Mouse (Mus musculus) heart, embryonic 11.5 days (tissue): ENCODE data around the gene Dpm1. TPM values are rescaled to one million over a fixed set of nuclear protein-coding genes. Genes with fewer than 3 reads are reported as not detected.

ENCODE experiments used
- ATAC-seq: fragments of 200-750 bp; cut with Nextera tagmentation; replicated peaks from 2 replicates; pipeline ENCODE4 v1.8.0; 2017; ENCODE audit warnings: moderate library complexity; ENCODE audit not compliant: insufficient number of reproducible peaks, low FRiP score, low TSS enrichment
- H3K27ac ChIP-seq: fragments of 300-500 bp; sonication (generic); 2 replicates; pipeline ENCODE4 v1.5.1; 2014; ENCODE audit warnings: mild to moderate bottlenecking, low read depth, low read length
- H3K27me3 ChIP-seq: fragments of 300-500 bp; sonication (generic); 2 replicates; pipeline ENCODE4 v1.6.1; 2014; ENCODE audit warnings: mild to moderate bottlenecking, low read length, mixed read lengths; ENCODE audit not compliant: control insufficient read depth, insufficient read depth
- H3K36me3 ChIP-seq: fragments of 300-500 bp; sonication (generic); 2 replicates; pipeline ENCODE4 v1.6.1; 2014; ENCODE audit warnings: mild to moderate bottlenecking, low read length, moderate library complexity, mixed read lengths; ENCODE audit not compliant: control insufficient read depth, insufficient read depth
- H3K4me1 ChIP-seq: fragments of 300-500 bp; sonication (generic); 2 replicates; pipeline ENCODE4 v1.6.1; 2014; ENCODE audit warnings: low read length; ENCODE audit not compliant: control insufficient read depth, insufficient read depth
- H3K4me2 ChIP-seq: fragments of 300-500 bp; sonication (generic); 2 replicates; pipeline ENCODE4 v1.6.1; 2014; ENCODE audit warnings: mild to moderate bottlenecking, moderate library complexity
- H3K4me3 ChIP-seq: fragments of 300-500 bp; sonication (generic); 2 replicates; pipeline ENCODE4 v1.5.1; 2014; ENCODE audit warnings: low read depth, low read length
- H3K9ac ChIP-seq: fragments of 300-500 bp; sonication (generic); 2 replicates; pipeline ENCODE4 v1.6.1; 2014; ENCODE audit warnings: mild to moderate bottlenecking, low read depth, low read length, moderate library complexity
- H3K9me3 ChIP-seq: fragments of 300-500 bp; sonication (generic); replicated peaks from 2 replicates; pipeline ENCODE4 v1.6.1; 2016; ENCODE audit warnings: low read length; ENCODE audit not compliant: control insufficient read depth
- WGBS: fragments of 180-500 bp; shearing (Covaris S2); extraction: QIAGEN DNeasy Blood & Tissue Kit; methylation state at CpG from one replicate; pipeline ENCODE4 v1.1.7; 2014; ENCODE audit not compliant: insufficient replicate concordance; 5-methylcytosine and 5-hydroxymethylcytosine counted together
- polyA plus RNA-seq: library from polyadenylated mRNA; unstranded; fragments of >200 nt; fragmentation: Nextera tagmentation; extraction: Ambion mirVana; gene quantifications from 2 replicates; pipeline ENCODE4 v1.2.1, GENCODE M21; 2014

The Dpm1 gene
- polyA plus RNA-seq, 1 experiment from 2014 or later: 85.1 TPM

DNA sequence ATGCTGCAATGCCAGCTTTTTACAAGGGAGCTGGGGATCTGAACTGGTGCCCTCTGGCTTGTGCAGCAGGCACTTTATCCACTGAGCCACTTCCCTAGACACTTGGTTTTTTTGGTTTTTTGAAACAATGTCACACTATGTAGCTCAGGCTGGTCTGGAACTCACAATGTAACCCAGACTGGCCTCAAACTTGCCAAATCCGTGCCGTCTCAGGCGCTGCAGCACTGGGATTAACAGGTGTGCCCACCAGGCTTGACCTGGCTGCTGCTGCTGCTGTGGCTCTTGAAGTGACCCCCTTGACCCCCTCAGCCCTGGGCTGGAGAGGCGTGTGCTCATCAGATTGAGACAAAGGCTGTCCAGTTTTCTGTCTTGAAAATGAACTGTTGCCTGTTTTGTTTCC, 7.9 kb upstream of the Dpm1 start:
- ATAC-seq: no peak
- Histone ChIP-seq H3K27me3 (0 out of 2 replicates have a peak, but pooled peaks cover 3% of the 10 kb centered on the region), H3K27ac (no peak overlapping the region), H3K4me3 (no peak overlapping the region), H3K4me1 (no peaks in the 10 kb centered on the region), H3K9me3 (peaks cover 4% of the 10 kb centered on the region; the same call in 1 of the 2 replicates), H3K36me3 (no peaks in the 10 kb centered on the region), H3K4me2 (no peak overlapping the region), H3K9ac (no peak overlapping the region)
- 85% methylated on average over 4 of the region's 4 CpGs for WGBS

GRCm38 (mm10) chr2:168233286-168233685, 2.9 kb upstream of the Dpm1 start:
- Histone ChIP-seq H3K4me2 (no peak overlapping the region), H3K9ac (no peak overlapping the region), H3K36me3 (no peaks in the 10 kb centered on the region), H3K4me3 (no peak overlapping the region), H3K27me3 (no peaks in the 10 kb centered on the region), H3K9me3 (peaks cover 2% of the 10 kb centered on the region; the same call in 1 of the 2 replicates), H3K4me1 (peaks cover 18% of the 10 kb centered on the region), H3K27ac (no peak overlapping the region)
- no peak for ATAC-seq
- WGBS: 90% methylated on average over 5 of the region's 5 CpGs

GRCm38 (mm10) chr2:168231471-168231829, 1.1 kb upstream of the Dpm1 start:
- 43% methylated on average over 33 of the region's 33 CpGs for WGBS
- H3K27ac ChIP-seq: no peak overlapping the region
- no peaks in the 10 kb centered on the region; the same call in 1 of the 2 replicates for H3K36me3 ChIP-seq
- H3K27me3 ChIP-seq: no peaks in the 10 kb centered on the region
- no peaks in the 10 kb centered on the region for H3K9me3 ChIP-seq
- peaks cover 22% of the 10 kb centered on the region for H3K4me1 ChIP-seq
- no peak for ATAC-seq
- peak overlapping the region; percentile 90 for H3K9ac ChIP-seq
- H3K4me3 ChIP-seq: peak overlapping the region; percentile 98
- peak overlapping the region; percentile 89 for H3K4me2 ChIP-seq

GRCm38 (mm10) chr2:168230773-168231470, 531 bp upstream of the Dpm1 start:
- Histone ChIP-seq H3K36me3 (peaks cover 2% of the 10 kb centered on the region; the same call in 1 of the 2 replicates), H3K4me1 (peaks cover 22% of the 10 kb centered on the region), H3K4me3 (peak overlapping the region; percentile 98), H3K9ac (peak overlapping the region; percentile 90), H3K27ac (peak overlapping the region; percentile 93), H3K4me2 (peak overlapping the region; percentile 89), H3K9me3 (no peaks in the 10 kb centered on the region), H3K27me3 (no peaks in the 10 kb centered on the region)
- WGBS: 2% methylated on average over 100 of the region's 105 CpGs
- ATAC-seq: peak; percentile 62

DNA sequence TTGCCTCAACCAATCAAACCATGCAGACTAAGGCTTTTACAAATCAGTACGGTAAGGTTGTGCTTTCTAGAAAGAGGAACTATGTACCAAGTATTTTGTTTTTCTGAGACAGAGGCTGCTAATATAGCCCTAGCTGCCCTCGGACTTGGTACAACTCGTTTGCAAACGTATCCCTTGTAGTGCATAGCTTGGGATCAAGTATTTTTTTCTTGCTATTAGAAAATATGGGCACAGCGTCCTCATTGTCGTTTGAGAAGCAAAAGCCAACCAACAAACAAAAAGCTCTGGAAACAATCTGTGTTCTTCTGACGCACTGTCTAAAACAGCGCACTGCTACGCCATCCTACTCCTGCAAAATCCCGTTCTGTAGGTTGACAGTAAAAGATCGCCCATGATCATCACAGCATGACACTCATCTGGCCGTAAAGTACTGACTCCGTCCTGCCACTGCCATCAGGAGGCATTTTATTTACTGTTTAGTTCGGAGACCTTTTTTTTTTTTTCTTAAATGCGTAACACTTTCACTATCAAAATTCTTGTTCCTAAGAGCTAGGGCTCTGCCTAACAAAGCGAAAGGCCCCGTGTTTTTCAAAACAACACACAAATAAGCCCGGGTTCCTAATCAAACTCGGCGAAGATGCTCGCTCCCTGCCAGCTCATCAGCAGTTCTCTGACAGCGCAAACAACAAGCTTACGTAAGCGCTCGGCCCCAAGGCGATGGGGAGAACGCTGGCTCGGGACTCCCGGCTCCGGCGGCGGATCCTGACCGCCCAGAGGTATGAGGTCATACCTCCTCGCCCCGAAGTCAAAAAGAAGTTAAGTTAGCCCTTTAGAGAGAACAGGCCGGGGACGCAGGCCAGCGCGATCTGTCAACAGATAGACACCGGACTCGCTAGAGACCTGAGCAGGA, 1.0 kb downstream of the Dpm1 start:
- Histone ChIP-seq H3K27me3 (no peaks in the 10 kb centered on the region), H3K4me1 (peaks cover 22% of the 10 kb centered on the region), H3K27ac (peak overlapping the region; percentile 93; the same call in 1 of the 2 replicates), H3K4me2 (peak overlapping the region; percentile 89), H3K9me3 (no peaks in the 10 kb centered on the region), H3K9ac (peak overlapping the region; percentile 90), H3K36me3 (peaks cover 13% of the 10 kb centered on the region), H3K4me3 (peak overlapping the region; percentile 98)
- 16% methylated on average over 41 of the region's 41 CpGs for WGBS
- ATAC-seq: 0 out of 2 replicates have a peak, but pooled peaks have one; percentile 37

GRCm38 (mm10) chr2:168223326-168223725, 7.1 kb downstream of the Dpm1 start:
- no peak for ATAC-seq
- H3K27me3 ChIP-seq: no peaks in the 10 kb centered on the region
- no peak overlapping the region for H3K9ac ChIP-seq
- no peak overlapping the region for H3K27ac ChIP-seq
- WGBS: 88% methylated on average over 6 of the region's 6 CpGs
- H3K9me3 ChIP-seq: no peaks in the 10 kb centered on the region
- H3K4me2 ChIP-seq: no peak overlapping the region
- H3K36me3 ChIP-seq: peaks cover 29% of the 10 kb centered on the region
- H3K4me1 ChIP-seq: peaks cover 4% of the 10 kb centered on the region; the same call in 1 of the 2 replicates
- no peak overlapping the region for H3K4me3 ChIP-seq

DNA sequence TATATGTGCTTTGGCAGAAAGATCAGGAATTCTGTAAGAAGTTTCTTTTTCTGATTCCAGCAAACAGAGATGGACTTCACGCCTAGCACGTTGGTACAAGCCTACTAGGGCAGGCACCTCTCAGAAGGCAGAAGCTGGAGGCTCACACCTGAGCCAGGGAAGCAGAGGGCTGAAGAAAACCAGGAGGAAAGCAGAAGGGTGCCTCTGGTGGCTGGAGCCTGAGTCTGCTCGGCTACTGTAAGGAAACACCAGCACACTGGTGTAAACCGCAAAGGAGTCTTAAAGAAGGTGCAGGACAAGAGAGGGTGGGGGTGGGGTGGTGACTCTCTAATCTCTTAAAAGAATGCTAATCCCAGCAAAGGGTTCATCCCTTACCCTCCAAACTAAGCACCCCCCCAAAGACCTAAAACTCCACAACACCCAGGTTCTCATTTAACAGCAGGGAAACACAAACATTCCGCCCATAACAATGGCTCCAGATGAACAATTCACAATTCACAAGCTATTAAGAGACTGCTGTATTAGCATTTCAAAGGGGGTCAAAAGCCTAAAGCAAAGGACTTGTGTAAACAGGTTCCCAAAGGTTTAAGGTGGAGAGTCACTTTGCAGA, 16.5 kb downstream of the Dpm1 start:
- Histone ChIP-seq H3K9ac (no peak overlapping the region), H3K4me2 (no peak overlapping the region), H3K27me3 (no peaks in the 10 kb centered on the region), H3K36me3 (peaks cover 20% of the 10 kb centered on the region), H3K4me1 (peaks cover 3% of the 10 kb centered on the region; the same call in 1 of the 2 replicates), H3K4me3 (no peak overlapping the region), H3K27ac (no peak overlapping the region), H3K9me3 (no peaks in the 10 kb centered on the region)
- WGBS: 52% methylated on average over 5 of the region's 5 CpGs
- no peak for ATAC-seq

GRCm38 (mm10) chr2:168207883-168208282, 22.5 kb downstream of the Dpm1 start:
- 87% methylated on average over 3 of the region's 3 CpGs for WGBS
- Histone ChIP-seq H3K9ac (no peak overlapping the region), H3K27me3 (no peaks in the 10 kb centered on the region), H3K4me2 (no peak overlapping the region; the same call in 1 of the 2 replicates), H3K4me3 (no peak overlapping the region), H3K9me3 (no peaks in the 10 kb centered on the region; the same call in 1 of the 2 replicates), H3K4me1 (peaks cover 7% of the 10 kb centered on the region), H3K36me3 (peaks cover 16% of the 10 kb centered on the region), H3K27ac (peak overlapping the region; percentile 99)
- no peak for ATAC-seq
